Mouse (Mus musculus) neural tube, embryonic 15.5 days (tissue): Measurements from ENCODE around the gene Trpc4ap. TPM values are rescaled to one million over a fixed set of nuclear protein-coding genes. Genes with fewer than 3 reads are reported as not detected.

Experiments used
- ATAC-seq: fragments of 200-750 bp; cut with Nextera tagmentation; 2 replicates; pipeline ENCODE4 v1.8.0; 2017; ENCODE audit warnings: mild to moderate bottlenecking, moderate TSS enrichment, moderate library complexity; ENCODE audit not compliant: low FRiP score
- H3K27ac ChIP-seq: fragments of 300-500 bp; sonication (generic); replicated peaks from 2 replicates; pipeline ENCODE4 v1.5.1; 2015; ENCODE audit warnings: mild to moderate bottlenecking, inconsistent platforms
- H3K27me3 ChIP-seq: fragments of 300-500 bp; sonication (generic); replicated peaks from 2 replicates; pipeline ENCODE4 v1.6.1; 2015; ENCODE audit warnings: inconsistent platforms
- H3K36me3 ChIP-seq: fragments of 300-500 bp; sonication (generic); 2 replicates; pipeline ENCODE4 v1.6.1; 2015; ENCODE audit warnings: inconsistent platforms
- H3K4me1 ChIP-seq: fragments of 300-500 bp; sonication (generic); 2 replicates; pipeline ENCODE4 v1.6.1; 2015; ENCODE audit warnings: inconsistent platforms
- H3K4me2 ChIP-seq: fragments of 300-500 bp; sonication (generic); 2 replicates; pipeline ENCODE4 v1.6.1; 2015; ENCODE audit warnings: inconsistent platforms, mild to moderate bottlenecking, moderate library complexity
- H3K4me3 ChIP-seq: fragments of 300-500 bp; sonication (generic); replicated peaks from 2 replicates; pipeline ENCODE4 v1.5.1; 2015; ENCODE audit warnings: mild to moderate bottlenecking, inconsistent platforms
- H3K9ac ChIP-seq: fragments of 300-500 bp; sonication (generic); replicated peaks from 2 replicates; pipeline ENCODE4 v1.6.1; 2015; ENCODE audit warnings: mild to moderate bottlenecking, inconsistent platforms
- H3K9me3 ChIP-seq: fragments of 300-500 bp; sonication (generic); replicated peaks from 2 replicates; pipeline ENCODE4 v1.6.1; 2016; ENCODE audit warnings: inconsistent platforms
- whole genome bisulfite sequencing: fragments of 180-500 bp; shearing (Covaris S2); methylation state at CpG from one replicate; pipeline ENCODE4 v1.1.7; 2015; ENCODE audit warnings: mixed read lengths; 5-methylcytosine and 5-hydroxymethylcytosine counted together
- polyA plus RNA-seq: library from polyadenylated mRNA; unstranded; fragments of >200 nt; fragmentation: Nextera tagmentation; extraction: Ambion mirVana; gene quantifications from 2 replicates; pipeline ENCODE4 v1.2.1, GENCODE M21; 2015

The Trpc4ap gene
- polyA plus RNA-seq, 1 experiment from 2014 or later = 157 TPM

GRCm38 (mm10) chr2:155689211-155689610 is 3.0 kb downstream of the Trpc4ap start:
- H3K27ac ChIP-seq = no peak overlapping the region
- no peak overlapping the region for H3K4me3 ChIP-seq
- H3K4me1 ChIP-seq = peaks cover 36% of the 10 kb centered on the region
- H3K4me2 ChIP-seq = no peak overlapping the region
- WGBS = 85% methylated on average over 4 of the region's 4 CpGs
- H3K27me3 ChIP-seq = no peaks in the 10 kb centered on the region
- H3K36me3 ChIP-seq = peaks cover 6% of the 10 kb centered on the region; the same call in 1 of the 2 replicates
- no peak overlapping the region for H3K9ac ChIP-seq
- no peaks in the 10 kb centered on the region for H3K9me3 ChIP-seq
- no peak for ATAC-seq

- no peak overlapping the region for H3K4me2 ChIP-seq
- ATAC-seq = no peak
- H3K9ac ChIP-seq = no peak overlapping the region
- no peaks in the 10 kb centered on the region for H3K27me3 ChIP-seq
- no peak overlapping the region for H3K4me3 ChIP-seq
- WGBS = 94% methylated on average over 11 of the region's 11 CpGs
- H3K9me3 ChIP-seq = no peaks in the 10 kb centered on the region
- peaks cover 6% of the 10 kb centered on the region; the same call in 1 of the 2 replicates for H3K36me3 ChIP-seq
- peaks cover 39% of the 10 kb centered on the region for H3K4me1 ChIP-seq
- no peak overlapping the region for H3K27ac ChIP-seq
These were observed 4.4 kb downstream of the Trpc4ap start for GRCm38 (mm10) chr2:155687746-155688145.

- Histone ChIP-seq H3K27ac (no peak overlapping the region), H3K4me3 (no peak overlapping the region), H3K9ac (no peak overlapping the region), H3K4me2 (no peak overlapping the region), H3K27me3 (no peaks in the 10 kb centered on the region), H3K36me3 (peaks cover 6% of the 10 kb centered on the region; the same call in 1 of the 2 replicates), H3K9me3 (no peaks in the 10 kb centered on the region), H3K4me1 (peaks cover 39% of the 10 kb centered on the region)
- no peak for ATAC-seq
- WGBS = 82% methylated on average over 5 of the region's 5 CpGs
These were observed 5.6 kb downstream of the Trpc4ap start for GRCm38 (mm10) chr2:155686572-155686971.

GRCm38 (mm10) chr2:155683821-155684220 is 8.4 kb downstream of the Trpc4ap start:
- no peak overlapping the region for H3K4me2 ChIP-seq
- ATAC-seq = no peak
- H3K36me3 ChIP-seq = peaks cover 6% of the 10 kb centered on the region; the same call in 1 of the 2 replicates
- no peak overlapping the region for H3K27ac ChIP-seq
- peaks cover 19% of the 10 kb centered on the region for H3K4me1 ChIP-seq
- H3K4me3 ChIP-seq = no peak overlapping the region
- H3K9ac ChIP-seq = no peak overlapping the region
- H3K9me3 ChIP-seq = no peaks in the 10 kb centered on the region
- H3K27me3 ChIP-seq = no peaks in the 10 kb centered on the region
- 94% methylated on average over 5 of the region's 5 CpGs for WGBS

- Histone ChIP-seq H3K9me3 (no peaks in the 10 kb centered on the region), H3K9ac (no peak overlapping the region), H3K36me3 (peaks cover 6% of the 10 kb centered on the region; the same call in 1 of the 2 replicates), H3K27me3 (no peaks in the 10 kb centered on the region), H3K4me3 (no peak overlapping the region), H3K4me1 (peaks cover 19% of the 10 kb centered on the region), H3K27ac (no peak overlapping the region), H3K4me2 (no peak overlapping the region)
- no peak for ATAC-seq
- WGBS = 46% methylated on average over 3 of the region's 3 CpGs
These were observed 9.0 kb downstream of the Trpc4ap start for GRCm38 (mm10) chr2:155683137-155683536.

- WGBS = 81% methylated on average over 2 of the region's 2 CpGs
- no peak overlapping the region for H3K4me2 ChIP-seq
- H3K36me3 ChIP-seq = no peaks in the 10 kb centered on the region
- no peak for ATAC-seq
- no peak overlapping the region for H3K9ac ChIP-seq
- H3K27me3 ChIP-seq = no peaks in the 10 kb centered on the region
- no peaks in the 10 kb centered on the region for H3K9me3 ChIP-seq
- H3K4me3 ChIP-seq = no peak overlapping the region
- no peak overlapping the region for H3K27ac ChIP-seq
- H3K4me1 ChIP-seq = peaks cover 14% of the 10 kb centered on the region; the same call in 1 of the 2 replicates
These were observed 10.3 kb downstream of the Trpc4ap start for GRCm38 (mm10) chr2:155681874-155682273.

- no peaks in the 10 kb centered on the region for H3K9me3 ChIP-seq
- WGBS = 57% methylated on average over 8 of the region's 8 CpGs
- H3K27ac ChIP-seq = no peak overlapping the region
- no peak overlapping the region for H3K4me3 ChIP-seq
- no peak overlapping the region for H3K4me2 ChIP-seq
- no peak for ATAC-seq
- H3K9ac ChIP-seq = no peak overlapping the region
- no peaks in the 10 kb centered on the region for H3K27me3 ChIP-seq
- H3K36me3 ChIP-seq = no peaks in the 10 kb centered on the region
- peaks cover 10% of the 10 kb centered on the region; the same call in 1 of the 2 replicates for H3K4me1 ChIP-seq
These were observed 11.0 kb downstream of the Trpc4ap start for GRCm38 (mm10) chr2:155681194-155681593.

GRCm38 (mm10) chr2:155680591-155680990 is 11.6 kb downstream of the Trpc4ap start:
- no peak overlapping the region for H3K4me3 ChIP-seq
- peaks cover 9% of the 10 kb centered on the region; the same call in 1 of the 2 replicates for H3K4me1 ChIP-seq
- no peak overlapping the region for H3K9ac ChIP-seq
- H3K36me3 ChIP-seq = no peaks in the 10 kb centered on the region
- no peak overlapping the region for H3K4me2 ChIP-seq
- H3K9me3 ChIP-seq = no peaks in the 10 kb centered on the region
- no peak overlapping the region for H3K27ac ChIP-seq
- H3K27me3 ChIP-seq = no peaks in the 10 kb centered on the region
- 75% methylated on average over 5 of the region's 5 CpGs for WGBS
- no peak for ATAC-seq

- 89% methylated on average over 4 of the region's 4 CpGs for WGBS
These were observed 12.5 kb downstream of the Trpc4ap start for GRCm38 (mm10) chr2:155679586-155680110.

GRCm38 (mm10) chr2:155675118-155675517 is 17.1 kb downstream of the Trpc4ap start:
- Histone ChIP-seq H3K4me1 (peaks cover 14% of the 10 kb centered on the region), H3K27me3 (no peaks in the 10 kb centered on the region), H3K9me3 (no peaks in the 10 kb centered on the region), H3K27ac (no peak overlapping the region), H3K4me3 (no peak overlapping the region), H3K36me3 (peaks cover 23% of the 10 kb centered on the region), H3K4me2 (no peak overlapping the region), H3K9ac (no peak overlapping the region)
- ATAC-seq = no peak
- 71% methylated on average over 4 of the region's 4 CpGs for WGBS

More at GRCm38 (mm10) chr2:155679586-155680110, 12.5 kb downstream of the Trpc4ap start:
- no peaks in the 10 kb centered on the region for H3K27me3 ChIP-seq
- no peak overlapping the region for H3K4me3 ChIP-seq
- no peaks in the 10 kb centered on the region for H3K9me3 ChIP-seq
- no peaks in the 10 kb centered on the region for H3K36me3 ChIP-seq
- H3K4me2 ChIP-seq = no peak overlapping the region
- H3K9ac ChIP-seq = no peak overlapping the region
- no peak for ATAC-seq
- no peak overlapping the region for H3K27ac ChIP-seq
- H3K4me1 ChIP-seq = peaks cover 18% of the 10 kb centered on the region

- Histone ChIP-seq H3K27me3 (no peaks in the 10 kb centered on the region), H3K4me2 (no peak overlapping the region), H3K36me3 (peaks cover 24% of the 10 kb centered on the region), H3K9ac (no peak overlapping the region), H3K9me3 (no peaks in the 10 kb centered on the region), H3K27ac (no peak overlapping the region), H3K4me3 (no peak overlapping the region), H3K4me1 (peaks cover 14% of the 10 kb centered on the region)
- ATAC-seq = no peak
- 24% methylated on average over 2 of the region's 2 CpGs for WGBS
These were observed 18.6 kb downstream of the Trpc4ap start for GRCm38 (mm10) chr2:155673546-155673945.

GRCm38 (mm10) chr2:155671236-155671635 is 20.9 kb downstream of the Trpc4ap start:
- peaks cover 40% of the 10 kb centered on the region for H3K36me3 ChIP-seq
- no peaks in the 10 kb centered on the region for H3K9me3 ChIP-seq
- 76% methylated on average over 4 of the region's 4 CpGs for WGBS

More at GRCm38 (mm10) chr2:155671236-155671635, 20.9 kb downstream of the Trpc4ap start:
- H3K27ac ChIP-seq = no peak overlapping the region
- no peaks in the 10 kb centered on the region for H3K27me3 ChIP-seq
- no peak overlapping the region for H3K4me3 ChIP-seq
- peaks cover 12% of the 10 kb centered on the region for H3K4me1 ChIP-seq
- no peak for ATAC-seq
- no peak overlapping the region for H3K9ac ChIP-seq
- H3K4me2 ChIP-seq = no peak overlapping the region
